Mouse (Mus musculus) retina, postnatal 7 days (tissue): ENCODE measurements around the gene Metrn.

ENCODE experiments used
- DNase-seq: peaks from one replicate; pipeline ENCODE4 v3.0.0-alpha.2; 2012; ENCODE audit warnings: low read depth, low spot score

Gene Metrn

DNA sequence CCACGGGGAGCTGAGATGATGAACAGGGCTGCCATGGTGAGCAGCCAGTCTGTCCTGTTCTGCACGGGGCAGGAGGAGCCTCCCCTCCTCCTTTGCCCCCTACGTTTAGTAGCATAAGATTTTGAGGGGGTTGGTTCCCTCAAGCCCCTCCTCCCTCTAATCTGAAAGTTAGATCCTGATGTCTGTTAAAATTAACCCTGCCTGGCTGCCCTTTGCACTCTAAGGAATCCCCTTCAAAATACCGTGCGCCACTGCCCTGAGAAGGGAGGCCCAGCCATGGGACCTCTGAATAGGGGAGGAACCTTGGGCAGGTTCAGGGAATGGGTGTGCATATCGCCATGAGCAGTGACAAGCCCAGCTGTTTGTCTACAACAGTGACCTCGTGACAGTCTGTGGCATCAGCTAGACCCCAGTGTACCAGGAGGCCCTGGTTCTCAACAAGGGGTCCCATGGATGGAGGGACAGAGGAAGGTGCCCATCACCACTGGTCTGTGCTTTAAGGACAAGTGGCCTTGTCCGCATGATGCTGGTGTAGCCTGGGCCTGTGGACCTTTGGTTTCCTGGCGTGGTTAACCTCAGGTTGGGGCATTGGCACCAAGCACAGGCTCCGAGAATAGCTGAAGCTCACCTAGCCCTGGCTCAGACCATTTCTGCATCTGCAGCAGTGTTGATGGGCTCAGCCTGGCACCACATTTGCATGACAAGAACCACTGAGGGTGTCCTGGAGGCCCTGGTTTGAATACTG is 21.4 kb downstream of the Metrn start:
- no peak for DNase-seq

DNA sequence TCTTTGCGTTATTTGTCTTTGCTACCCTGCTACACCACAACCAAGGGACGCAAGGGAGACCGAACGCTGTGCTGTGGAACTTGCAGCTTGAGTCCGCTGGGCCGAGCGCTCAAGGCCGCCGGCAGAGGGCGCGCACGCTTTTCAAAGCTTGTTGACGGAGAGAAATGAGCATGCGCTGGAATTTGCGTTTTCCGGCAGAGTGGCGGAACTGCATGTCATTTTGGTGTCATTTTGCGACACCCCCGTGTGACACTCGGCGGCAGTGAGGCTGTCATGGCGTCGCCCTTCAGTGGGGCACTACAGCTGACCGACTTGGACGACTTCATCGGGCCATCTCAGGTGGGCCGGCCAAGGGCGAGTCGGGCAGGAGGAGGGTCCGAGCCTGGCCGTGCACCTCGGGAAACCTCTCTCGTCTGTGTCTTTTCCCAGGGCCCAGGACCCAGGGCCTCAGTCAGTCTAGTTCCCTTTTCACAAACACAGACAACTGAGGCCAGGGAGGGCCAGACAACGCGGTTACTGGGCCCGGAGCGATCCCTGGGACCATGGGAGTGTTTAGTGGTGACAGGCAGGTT is 23.3 kb downstream of the Metrn start, which contains the start of gene Narfl:
TSS of gene Narfl (plus strand) at position 228 of the 572 bp plus-strand sequence.
- peak; percentile 98 for DNase-seq

DNA sequence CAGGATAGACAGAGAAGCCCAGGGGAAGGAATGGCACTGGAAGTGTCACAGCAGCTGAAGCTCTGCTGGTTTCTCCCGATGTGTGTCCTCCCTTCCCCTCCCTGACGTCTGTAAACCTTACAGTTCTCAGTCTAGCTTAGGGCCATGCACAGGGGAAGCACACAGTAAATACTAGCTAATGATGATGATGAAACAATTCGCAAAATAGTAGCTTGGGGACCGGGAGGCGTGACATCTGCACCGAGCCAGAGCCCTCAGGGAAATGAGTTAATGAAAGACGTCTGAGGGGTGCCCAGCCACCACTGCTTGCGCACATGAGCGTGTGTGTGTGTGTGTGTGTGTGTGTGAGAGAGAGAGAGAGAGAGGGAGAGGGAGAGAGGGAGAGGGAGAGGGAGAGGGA is 27.6 kb downstream of the Metrn start:
- no peak for DNase-seq

DNA sequence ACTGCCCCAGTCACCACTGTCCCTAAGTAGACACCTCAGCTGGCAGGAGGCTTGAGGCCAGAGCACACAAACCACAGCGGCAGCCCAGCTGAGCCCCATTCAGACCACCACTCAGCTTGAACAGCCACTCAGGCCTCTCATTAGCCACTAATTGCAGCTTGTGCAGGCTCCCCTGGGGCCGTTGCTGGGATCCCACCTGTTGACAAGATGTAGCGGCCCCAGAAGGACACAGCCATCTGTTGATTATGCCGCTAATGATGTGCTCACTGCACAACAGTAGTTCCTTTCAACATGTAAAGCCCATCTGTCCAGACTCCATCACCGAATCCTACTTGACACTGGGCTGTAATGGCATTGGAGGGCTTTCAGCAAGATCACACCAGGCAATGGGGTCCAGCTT is 31.1 kb downstream of the Metrn start:
- no peak for DNase-seq

DNA sequence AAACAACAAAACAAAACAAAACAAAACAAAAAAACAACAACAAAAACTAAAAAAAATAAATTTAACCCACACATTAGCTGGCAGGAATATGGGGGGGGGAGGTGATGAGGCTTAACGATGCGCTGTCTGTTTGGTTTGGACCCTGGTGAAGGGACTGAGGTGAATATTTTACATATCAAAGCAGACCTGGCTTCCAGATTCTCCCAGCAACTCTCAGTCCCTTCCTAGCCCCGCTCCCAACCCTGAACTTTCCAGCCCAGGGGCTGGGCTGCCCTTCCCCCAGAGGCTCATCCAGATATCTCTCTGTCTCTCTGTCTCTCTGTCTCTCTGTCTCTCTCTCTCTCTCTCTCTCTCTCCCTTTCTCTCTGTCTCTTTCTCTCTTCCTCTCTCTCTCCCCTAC is 34.3 kb downstream of the Metrn start:
- no peak for DNase-seq

DNA sequence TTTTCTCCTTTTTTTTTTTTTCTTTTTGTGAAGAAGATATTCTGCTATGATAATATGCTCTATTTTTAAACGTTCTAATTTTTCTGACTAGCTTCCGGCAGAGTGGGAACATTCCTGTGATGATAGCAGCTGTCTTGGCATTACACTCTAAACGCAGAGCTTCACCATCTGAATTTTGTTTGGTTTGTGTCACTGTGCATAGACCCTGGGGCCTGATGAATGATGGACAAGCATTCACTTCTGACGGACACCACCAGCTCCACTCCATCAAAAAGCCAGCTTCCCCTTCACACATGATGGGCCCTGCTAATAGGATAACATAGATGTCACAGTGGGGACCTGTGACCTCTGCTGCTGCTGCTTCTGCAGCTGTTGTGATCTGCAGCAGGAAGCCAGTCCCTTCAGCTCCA is 35.4 kb downstream of the Metrn start:
- no peak for DNase-seq

DNA sequence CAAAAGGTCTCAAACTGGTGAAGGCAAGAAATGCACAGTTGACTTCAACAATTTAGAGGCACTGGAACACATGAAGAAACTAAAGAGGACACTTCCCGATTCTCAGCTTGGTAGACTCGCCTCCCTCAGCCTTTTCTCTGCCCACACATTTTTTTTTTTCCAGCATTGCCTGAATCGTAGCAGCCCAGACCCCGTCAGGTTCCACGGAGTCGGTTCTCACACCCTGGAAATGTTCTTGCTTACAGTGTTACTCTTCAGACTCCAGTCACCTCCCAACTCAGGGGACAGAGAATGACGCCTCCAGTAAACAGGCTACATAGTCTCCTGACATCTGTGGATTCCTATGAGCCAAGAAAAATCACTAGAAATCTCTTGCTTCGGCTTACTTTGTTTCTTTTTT is 36.8 kb downstream of the Metrn start:
- no peak for DNase-seq

DNA sequence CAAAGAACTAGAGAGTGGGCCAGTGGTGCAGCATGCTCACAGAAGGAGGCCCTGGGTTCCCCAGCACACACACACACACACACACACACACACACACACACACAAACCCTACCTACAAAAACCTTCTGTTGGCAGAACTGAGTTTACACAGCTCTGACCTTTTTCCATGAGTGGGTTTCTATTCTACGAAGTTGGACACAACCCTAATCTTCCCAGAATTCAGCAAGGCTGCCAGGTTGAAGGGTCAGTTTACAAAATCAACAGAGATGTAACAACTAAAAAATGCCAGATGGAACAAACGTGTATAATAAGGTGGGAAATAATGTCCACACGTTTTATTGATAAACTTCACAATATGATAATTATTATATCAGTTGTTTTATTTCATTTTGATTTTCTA is 39.2 kb downstream of the Metrn start:
- no peak for DNase-seq

DNA sequence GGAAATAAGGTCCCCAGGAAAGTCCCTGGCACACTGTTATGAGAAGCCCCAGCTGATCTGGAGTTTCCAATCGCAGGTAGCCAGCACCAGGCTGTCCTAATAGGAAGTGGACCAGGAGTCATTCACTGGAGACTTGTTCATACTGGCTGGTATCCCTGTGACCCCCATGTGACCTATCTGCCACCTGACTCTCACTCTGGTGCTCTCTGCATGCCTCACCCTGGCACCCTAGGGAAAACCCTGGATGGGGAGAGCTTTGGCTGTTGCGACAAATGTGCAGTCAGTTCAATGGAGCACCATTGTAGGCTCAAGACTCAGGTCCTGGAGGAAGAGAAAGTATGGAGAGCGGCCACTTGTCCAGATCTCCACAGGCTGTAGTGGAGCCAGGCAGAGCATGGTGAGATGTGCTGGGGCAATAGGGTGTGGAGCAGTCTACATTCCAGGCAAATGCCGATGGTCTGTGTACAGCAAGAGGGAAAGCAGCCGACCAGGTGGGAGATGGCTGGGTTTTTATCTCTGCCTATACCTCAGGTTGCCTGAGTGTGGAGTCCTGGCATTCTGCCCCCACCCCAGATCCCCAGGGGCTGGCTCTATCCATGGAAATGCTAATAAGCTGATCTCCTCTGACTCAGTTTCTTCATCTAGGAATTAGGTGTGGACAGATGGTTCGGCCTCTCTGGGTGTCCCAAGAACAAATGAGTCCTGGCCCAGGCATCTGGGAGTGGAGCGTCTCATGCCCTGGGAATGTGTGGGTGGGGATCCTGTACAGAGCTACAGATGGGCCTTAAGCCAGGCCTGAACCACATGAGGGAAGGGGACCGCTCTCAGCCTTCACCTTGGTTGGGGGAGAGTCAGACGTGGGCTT is 40.3 kb downstream of the Metrn start:
- no peak for DNase-seq

DNA sequence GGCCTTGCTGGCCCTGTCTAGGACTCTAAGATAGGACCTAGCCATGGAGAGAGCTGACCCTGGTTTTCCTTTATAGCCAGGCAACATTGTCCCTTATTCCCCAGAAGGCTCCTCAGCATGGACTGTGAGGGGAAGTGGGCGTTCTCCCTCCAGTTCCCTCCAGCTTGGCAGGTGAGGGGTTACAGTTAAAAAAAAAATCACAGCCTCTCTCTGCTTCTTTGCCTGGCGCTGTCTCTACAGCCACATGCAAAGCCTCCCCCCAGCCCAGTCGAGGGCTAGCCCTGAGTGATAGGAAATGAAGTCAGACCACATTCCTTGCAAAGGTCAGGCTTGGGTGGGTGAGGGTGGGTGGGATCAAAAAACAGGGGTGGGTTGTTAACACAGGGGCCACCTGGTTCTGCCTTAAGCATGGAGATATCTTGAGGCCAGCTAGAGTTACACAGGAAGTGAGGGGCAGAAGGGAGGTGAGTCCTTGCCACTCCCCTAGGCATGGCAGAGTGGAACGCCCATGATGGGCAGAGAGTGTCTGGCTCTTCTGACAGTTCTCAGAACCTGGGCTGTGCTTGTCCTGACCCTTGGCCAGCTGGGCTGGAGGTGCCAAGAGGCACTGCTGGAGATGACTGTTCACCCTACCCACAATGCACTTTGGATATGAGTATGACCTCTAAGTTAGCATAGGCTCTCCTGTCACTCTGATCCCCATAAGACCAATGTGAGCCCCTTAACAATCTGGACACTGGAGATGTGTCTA is 41.1 kb downstream of the Metrn start:
- no peak for DNase-seq

DNA sequence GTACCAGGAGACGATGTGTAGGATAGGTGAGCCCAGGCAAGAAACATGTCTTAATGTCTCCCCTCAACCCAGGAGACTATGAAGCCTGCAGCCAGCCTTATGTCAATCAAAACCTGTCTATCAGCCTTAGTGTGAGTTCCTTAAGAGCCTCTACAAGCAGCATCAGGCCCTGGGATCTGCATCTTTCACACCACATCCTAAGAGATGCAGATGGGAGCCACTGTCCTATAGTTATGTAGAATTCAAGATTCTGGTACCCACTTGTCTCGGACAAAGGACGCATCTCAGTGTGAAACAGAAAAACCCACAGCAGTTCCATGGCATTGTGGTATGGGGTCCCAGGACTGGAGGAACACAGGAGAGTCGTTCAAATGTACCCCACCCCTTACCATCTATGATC is 41.9 kb downstream of the Metrn start:
- no peak for DNase-seq

DNA sequence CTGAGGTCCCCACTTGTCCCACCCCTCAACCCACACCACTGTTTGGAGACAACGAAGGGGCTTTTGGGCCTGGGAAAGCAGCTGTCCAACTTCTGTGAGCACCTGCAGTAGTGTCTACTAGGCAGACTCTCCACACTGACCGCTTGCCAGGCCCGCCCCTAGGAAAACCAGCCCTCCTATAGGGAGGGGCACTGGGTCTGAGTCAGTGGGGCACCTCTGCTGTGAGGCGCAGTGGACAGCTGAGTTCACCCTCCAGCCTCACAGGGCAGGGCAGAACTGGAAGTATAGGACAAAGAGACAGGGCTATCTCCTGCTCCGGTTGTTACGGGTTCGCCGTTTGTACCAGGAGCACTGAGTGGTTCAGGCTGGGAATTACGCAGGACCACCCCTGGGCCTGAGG is 42.7 kb downstream of the Metrn start, which contains the start of gene Msln:
TSS of gene Msln (minus strand) at position 138 of the 400 bp plus-strand sequence.
- DNase-seq, result no peak

DNA sequence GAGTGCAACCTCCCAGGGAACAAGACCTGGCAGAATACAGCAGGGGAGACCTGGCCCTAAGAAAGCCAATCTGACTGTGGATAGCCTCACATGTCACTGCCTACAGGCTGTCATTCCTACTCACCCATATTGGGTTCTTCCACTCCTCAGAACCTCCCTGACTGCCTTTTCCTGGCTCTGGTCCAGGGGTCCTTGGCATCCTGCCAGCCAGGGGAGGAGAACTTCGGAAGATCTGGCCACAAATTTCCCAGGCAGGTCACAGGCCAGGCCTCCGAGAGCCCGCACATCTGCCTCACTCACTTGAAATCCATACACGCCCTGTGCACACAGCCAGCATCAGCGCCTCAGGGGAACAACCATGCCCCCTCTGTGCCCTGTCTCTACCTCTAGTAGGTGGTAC is 45.5 kb downstream of the Metrn start:
- no peak for DNase-seq

DNA sequence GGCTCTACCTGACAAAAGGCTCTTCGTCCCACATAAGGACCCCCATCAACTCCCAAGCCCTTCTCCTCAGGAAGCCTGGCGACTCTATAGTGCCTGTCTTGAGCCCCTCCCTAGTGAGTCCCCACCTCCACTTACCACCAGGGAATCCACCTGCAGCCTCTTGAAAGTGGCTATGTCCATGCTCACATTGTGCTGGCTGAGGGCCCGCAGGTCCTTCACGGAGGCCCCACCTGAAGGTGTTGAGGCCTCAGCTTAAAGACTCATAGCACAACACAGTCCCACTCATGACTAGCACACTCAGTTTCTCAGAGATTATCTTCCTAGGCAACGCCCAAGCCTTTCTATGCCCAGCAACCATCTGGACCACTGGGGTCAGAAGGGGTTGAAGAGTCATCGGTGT is 47.6 kb downstream of the Metrn start:
- no peak for DNase-seq

DNA sequence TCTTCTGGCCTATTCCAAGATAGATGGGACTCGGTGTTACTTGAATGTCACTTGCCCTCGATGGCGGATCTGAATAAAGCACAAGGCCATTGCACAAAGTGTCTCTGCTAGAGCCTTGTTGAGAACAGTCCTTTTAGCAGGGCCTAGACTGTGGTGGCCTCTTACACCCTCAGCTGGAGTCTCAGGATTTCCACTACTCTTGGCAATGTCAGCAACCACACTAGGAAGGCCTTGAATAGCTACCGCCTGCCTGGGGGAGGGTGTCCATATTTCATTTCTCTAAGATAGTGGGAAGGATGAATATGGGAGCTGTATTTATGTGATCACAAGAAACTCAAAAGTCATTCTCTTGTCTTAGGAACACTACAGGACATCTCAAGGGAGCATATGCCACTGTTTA is 48.7 kb downstream of the Metrn start:
- DNase-seq, result no peak

DNA sequence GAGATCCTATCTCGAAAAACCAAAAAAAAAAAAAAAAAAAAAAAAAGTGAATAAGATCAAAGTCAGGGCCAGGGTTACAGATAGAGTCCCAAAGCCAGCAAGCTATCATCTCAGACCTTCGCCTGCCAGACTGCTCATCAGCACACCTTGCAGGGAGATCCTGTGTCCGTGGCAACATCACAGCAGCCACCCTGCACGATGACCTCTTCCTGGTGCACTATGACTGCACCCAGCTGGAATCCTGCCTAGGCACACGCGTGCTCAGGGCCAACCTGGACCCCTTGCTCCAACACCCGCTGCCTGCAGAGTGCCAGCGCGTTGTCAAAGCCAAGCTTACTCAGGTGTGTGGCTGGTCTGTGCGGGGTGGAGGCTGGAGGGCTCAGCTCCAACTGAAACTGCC is 52.6 kb downstream of the Metrn start:
- no peak for DNase-seq

DNA sequence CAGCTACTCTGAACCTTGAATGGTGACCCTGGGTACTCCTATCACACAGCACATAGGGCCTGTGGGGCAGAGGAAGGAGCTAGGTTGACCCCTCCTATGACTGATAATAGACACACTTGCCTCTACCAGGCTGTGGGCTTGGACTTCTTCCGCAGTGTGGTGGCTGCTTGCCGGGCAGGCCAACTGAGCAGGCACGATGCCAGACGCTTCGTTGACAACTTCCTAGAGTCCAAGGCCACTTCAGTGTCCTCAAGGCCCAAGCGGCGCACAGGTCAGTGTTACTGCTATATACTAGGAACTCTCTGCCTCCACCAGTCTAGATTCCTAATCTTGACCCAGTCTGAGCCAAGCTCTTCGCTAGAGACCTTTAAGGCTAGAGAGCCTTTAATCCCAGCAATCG is 53.1 kb downstream of the Metrn start:
- no peak for DNase-seq
